Mouse (Mus musculus): ENCODE data around the gene Col6a6. TPM values are rescaled to one million over a fixed set of nuclear protein-coding genes. Genes with fewer than 3 reads are reported as not detected.

The Col6a6 gene
- polyA plus RNA-seq, 1 experiment from 2014 or later: 0.14 TPM

DNA sequence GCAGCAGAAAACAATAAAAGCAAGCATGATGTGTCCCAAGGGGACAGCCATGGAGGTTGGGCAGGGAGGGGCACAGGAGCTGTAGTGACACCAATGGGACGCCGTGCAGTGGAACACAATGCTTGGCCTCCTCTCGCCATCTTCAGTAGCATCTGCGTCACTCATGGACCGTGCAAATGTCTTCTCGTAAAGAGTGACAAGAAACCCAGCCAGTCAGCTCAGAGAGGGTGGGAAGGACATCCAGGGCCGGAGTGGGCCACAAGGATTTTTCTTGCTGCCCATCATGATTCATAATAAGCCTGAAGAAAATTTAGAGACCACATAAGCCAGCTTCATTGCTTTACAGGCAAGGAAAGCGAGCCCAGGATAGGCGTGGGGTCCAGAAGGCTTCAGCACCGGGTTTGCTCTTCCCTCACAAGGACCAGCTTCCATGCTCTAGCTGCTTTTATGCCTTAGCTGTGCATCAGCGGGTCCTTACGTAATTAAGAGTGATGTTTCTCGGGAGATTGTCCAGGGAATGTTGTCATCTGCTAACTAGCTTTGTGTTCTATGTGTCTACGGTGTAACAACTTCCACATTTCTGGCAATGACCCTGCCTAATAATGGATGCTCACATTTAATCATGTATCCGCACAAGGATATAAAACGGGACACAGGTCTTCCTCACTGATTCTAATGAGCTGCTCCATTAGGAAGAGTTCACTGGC, 123.6 kb downstream of the Col6a6 start:
- ATAC-seq (replicated peaks; ENCODE audit: insufficient number of reproducible peaks, low FRiP score, low TSS enrichment, low read depth) (no peak), DNase-seq (ENCODE audit: low spot score) (no peak)
- WGBS: 85% methylated on average over 16 of the region's 16 CpGs

DNA sequence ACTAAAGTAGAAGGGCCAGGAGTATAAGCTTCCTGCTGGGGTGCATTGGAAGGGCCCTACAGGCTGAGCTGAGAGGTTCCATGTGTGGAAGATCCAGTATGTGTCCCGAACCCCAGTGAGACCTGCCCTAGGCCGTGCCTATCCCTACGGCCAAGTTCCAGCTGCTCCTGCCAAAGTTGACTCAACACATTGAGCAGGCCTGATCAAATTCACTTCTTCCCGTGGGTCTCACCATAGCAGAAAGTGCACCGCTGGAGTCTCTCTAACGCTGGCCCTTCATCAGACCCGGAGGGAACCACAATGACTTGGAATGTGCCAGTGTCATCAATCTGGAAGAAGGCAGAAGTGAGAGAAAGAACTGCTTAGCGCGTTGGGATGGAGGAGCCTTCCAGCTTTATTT, 126.0 kb downstream of the Col6a6 start:
- H3K27me3 ChIP-seq (ENCODE audit: control insufficient read depth, insufficient read depth, low read length): no peaks in the 10 kb centered on the region
- no peak for ATAC-seq (replicated peaks; ENCODE audit: insufficient number of reproducible peaks, low FRiP score, low TSS enrichment, low read depth)

More for the DNA sequence above, 123.6 kb downstream of the Col6a6 start:
- H3K4me3 ChIP-seq (ENCODE audit: low read depth, low read length): no peak overlapping the region
- no peaks in the 10 kb centered on the region for H3K4me1 ChIP-seq (ENCODE audit: control insufficient read depth, insufficient read depth, low read length)
- no peak overlapping the region for H3K4me2 ChIP-seq (ENCODE audit: low read depth, low read length)
- H3K27me3 ChIP-seq (ENCODE audit: control insufficient read depth, insufficient read depth, low read length): no peaks in the 10 kb centered on the region
- H3K9me3 ChIP-seq (replicated peaks; ENCODE audit: control insufficient read depth, low read length): no peaks in the 10 kb centered on the region
- no peak overlapping the region for H3K27ac ChIP-seq (replicated peaks; ENCODE audit: low read depth, low read length)
- H3K36me3 ChIP-seq (replicated peaks; ENCODE audit: control insufficient read depth, insufficient read depth, low read depth, low read length): no peaks in the 10 kb centered on the region
- no peak overlapping the region for H3K9ac ChIP-seq (replicated peaks; ENCODE audit: low read length)

DNA sequence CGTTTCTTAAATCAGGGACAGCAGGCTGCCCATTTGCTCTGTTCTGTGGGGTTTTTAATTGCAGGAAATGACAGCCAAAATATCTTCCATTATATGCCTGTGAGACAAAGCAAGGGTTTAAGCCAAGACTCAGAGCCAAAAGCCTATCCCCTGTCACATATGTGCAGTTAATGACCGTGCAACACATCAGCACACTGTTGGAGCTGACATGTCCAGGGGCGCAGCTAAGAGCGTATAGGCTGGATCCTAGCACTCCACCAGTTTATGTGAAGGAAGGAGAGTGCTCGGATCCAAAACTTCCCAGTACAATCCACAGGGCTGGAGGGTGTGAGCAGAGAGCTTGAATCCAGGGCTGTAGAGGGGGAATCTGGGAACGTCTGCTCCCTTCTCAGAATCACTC, 127.3 kb downstream of the Col6a6 start:
- no peak overlapping the region for H3K9ac ChIP-seq (replicated peaks; ENCODE audit: low read length)
- ATAC-seq (replicated peaks; ENCODE audit: insufficient number of reproducible peaks, low FRiP score, low TSS enrichment, low read depth) (0 out of 2 replicates have a peak, but pooled peaks have one; percentile 48), DNase-seq (ENCODE audit: low spot score) (no peak)
- H3K4me1 ChIP-seq (ENCODE audit: control insufficient read depth, insufficient read depth, low read length): no peaks in the 10 kb centered on the region
- no peak overlapping the region for H3K4me2 ChIP-seq (ENCODE audit: low read depth, low read length)
- H3K27me3 ChIP-seq (ENCODE audit: control insufficient read depth, insufficient read depth, low read length): no peaks in the 10 kb centered on the region
- H3K9me3 ChIP-seq (replicated peaks; ENCODE audit: control insufficient read depth, low read length): no peaks in the 10 kb centered on the region
- no peaks in the 10 kb centered on the region for H3K36me3 ChIP-seq (replicated peaks; ENCODE audit: control insufficient read depth, insufficient read depth, low read depth, low read length)
- WGBS: 83% methylated on average over 6 of the region's 6 CpGs
- H3K4me3 ChIP-seq (ENCODE audit: low read depth, low read length): no peak overlapping the region
- no peak overlapping the region for H3K27ac ChIP-seq (replicated peaks; ENCODE audit: low read depth, low read length)

More for the DNA sequence above, 126.0 kb downstream of the Col6a6 start:
- Histone ChIP-seq H3K4me3 (ENCODE audit: low read depth, low read length) (no peak overlapping the region), H3K36me3 (replicated peaks; ENCODE audit: control insufficient read depth, insufficient read depth, low read depth, low read length) (no peaks in the 10 kb centered on the region), H3K9ac (replicated peaks; ENCODE audit: low read length) (no peak overlapping the region), H3K27ac (replicated peaks; ENCODE audit: low read depth, low read length) (no peak overlapping the region), H3K9me3 (replicated peaks; ENCODE audit: control insufficient read depth, low read length) (no peaks in the 10 kb centered on the region), H3K4me2 (ENCODE audit: low read depth, low read length) (no peak overlapping the region), H3K4me1 (ENCODE audit: control insufficient read depth, insufficient read depth, low read length) (no peaks in the 10 kb centered on the region)
- WGBS: 73% methylated on average over 9 of the region's 9 CpGs
- DNase-seq (ENCODE audit: low spot score): no peak

DNA sequence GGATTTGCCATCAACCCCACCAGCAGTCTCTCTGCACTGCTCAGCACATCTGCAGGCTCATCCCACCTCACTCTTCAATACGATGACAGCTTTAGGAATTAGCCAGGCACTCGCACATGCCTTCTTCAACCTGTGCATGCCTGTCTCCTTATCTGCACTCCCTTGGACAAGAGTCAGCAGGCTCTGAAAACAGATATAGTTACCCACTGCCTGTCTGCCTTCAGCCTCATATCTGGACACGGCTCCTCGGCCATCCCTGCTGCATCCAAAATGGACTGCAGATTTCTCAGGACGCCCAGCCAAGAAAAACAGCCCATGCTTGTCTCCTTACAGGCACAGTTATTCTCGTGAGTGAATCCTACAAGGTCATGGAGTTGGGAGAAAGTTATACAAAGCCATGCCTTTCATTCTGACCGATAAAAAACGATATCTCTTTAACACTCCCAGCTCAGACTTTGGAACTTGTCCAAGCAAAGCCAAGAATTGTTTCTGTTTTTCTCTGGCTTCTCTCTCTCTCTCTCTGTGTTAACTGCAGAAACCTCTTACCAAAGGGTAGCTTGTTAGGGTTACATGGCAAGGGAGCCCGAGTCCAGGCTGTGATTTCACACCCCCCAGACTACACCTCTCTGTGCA, 130.1 kb downstream of the Col6a6 start:
- Histone ChIP-seq H3K36me3 (replicated peaks; ENCODE audit: control insufficient read depth, insufficient read depth, low read depth, low read length) (no peaks in the 10 kb centered on the region), H3K9me3 (replicated peaks; ENCODE audit: control insufficient read depth, low read length) (no peaks in the 10 kb centered on the region), H3K27me3 (ENCODE audit: control insufficient read depth, insufficient read depth, low read length) (no peaks in the 10 kb centered on the region), H3K9ac (replicated peaks; ENCODE audit: low read length) (no peak overlapping the region), H3K4me3 (ENCODE audit: low read depth, low read length) (no peak overlapping the region), H3K4me1 (ENCODE audit: control insufficient read depth, insufficient read depth, low read length) (no peaks in the 10 kb centered on the region), H3K4me2 (ENCODE audit: low read depth, low read length) (no peak overlapping the region), H3K27ac (replicated peaks; ENCODE audit: low read depth, low read length) (no peak overlapping the region)
- 77% methylated on average over 9 of the region's 9 CpGs for whole genome bisulfite sequencing
- DNase-seq (ENCODE audit: low spot score) (no peak), ATAC-seq (replicated peaks; ENCODE audit: insufficient number of reproducible peaks, low FRiP score, low TSS enrichment, low read depth) (no peak)

DNA sequence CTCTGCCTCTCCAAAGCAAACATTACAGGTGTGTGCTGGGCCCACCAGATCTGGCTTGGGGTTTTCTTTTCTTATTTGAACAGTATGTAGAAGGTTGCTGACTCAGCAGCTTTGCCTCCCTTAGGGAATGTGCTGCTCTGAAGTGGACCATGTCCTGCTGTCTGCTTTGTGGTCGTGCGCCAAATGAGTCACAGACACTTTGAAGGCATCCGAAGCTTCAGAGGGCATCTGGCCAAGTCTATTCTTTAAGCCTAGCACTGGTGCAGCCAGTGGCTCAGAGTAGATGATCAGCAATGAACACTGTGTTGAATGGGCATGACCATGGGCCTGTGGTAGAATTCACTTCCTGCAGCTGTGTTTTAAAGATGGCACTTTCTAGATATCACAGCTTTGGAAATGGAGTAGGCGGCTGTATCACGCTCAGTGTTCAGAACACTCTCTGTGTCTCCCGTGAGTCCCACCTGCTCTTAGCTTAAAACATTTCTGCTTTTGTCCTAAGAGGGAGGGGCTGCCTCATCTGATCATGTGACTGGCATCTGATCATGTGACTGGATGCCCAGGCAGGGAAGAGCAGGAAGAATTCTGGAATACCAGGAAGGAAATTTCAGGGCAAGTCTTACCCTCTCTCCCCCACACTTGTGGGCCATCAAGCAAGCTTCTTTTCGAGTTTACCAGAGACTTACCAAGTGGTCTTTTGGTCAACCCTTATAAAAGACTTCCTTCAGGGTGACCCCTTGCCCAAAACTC, 131.0 kb downstream of the Col6a6 start:
- Histone ChIP-seq H3K36me3 (replicated peaks; ENCODE audit: control insufficient read depth, insufficient read depth, low read depth, low read length) (no peaks in the 10 kb centered on the region), H3K27me3 (ENCODE audit: control insufficient read depth, insufficient read depth, low read length) (no peaks in the 10 kb centered on the region), H3K9me3 (replicated peaks; ENCODE audit: control insufficient read depth, low read length) (no peaks in the 10 kb centered on the region), H3K4me1 (ENCODE audit: control insufficient read depth, insufficient read depth, low read length) (no peaks in the 10 kb centered on the region), H3K4me3 (ENCODE audit: low read depth, low read length) (no peak overlapping the region), H3K9ac (replicated peaks; ENCODE audit: low read length) (no peak overlapping the region), H3K27ac (replicated peaks; ENCODE audit: low read depth, low read length) (no peak overlapping the region), H3K4me2 (ENCODE audit: low read depth, low read length) (no peak overlapping the region)
- no peak for DNase-seq (ENCODE audit: low spot score)
- no peak for ATAC-seq (replicated peaks; ENCODE audit: insufficient number of reproducible peaks, low FRiP score, low TSS enrichment, low read depth)
- WGBS: 86% methylated on average over 7 of the region's 7 CpGs

DNA sequence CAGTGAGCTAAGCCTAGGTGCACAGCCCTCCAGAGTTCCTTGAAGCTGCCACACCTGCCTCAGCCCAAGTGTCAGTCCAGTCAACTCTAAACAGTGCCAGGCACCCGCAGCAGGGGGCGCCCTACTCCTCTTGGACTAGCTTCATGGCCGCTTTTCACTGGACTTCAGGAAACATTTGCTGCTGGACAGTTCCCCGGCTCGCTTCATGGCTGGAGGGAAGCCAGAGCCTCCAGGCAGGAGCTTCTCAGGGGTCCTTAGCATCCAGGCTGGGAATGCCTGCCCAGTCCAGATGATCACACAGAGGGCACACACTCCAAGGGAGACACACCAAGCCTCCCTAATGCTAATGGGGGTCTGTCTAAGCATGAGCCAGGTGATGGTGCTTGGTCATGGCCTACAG, 134.1 kb downstream of the Col6a6 start:
- DNase-seq (ENCODE audit: low spot score) (peak; percentile 91), ATAC-seq (replicated peaks; ENCODE audit: insufficient number of reproducible peaks, low FRiP score, low TSS enrichment, low read depth) (peak; percentile 57)
- Histone ChIP-seq H3K27ac (replicated peaks; ENCODE audit: low read depth, low read length) (no peak overlapping the region), H3K27me3 (ENCODE audit: control insufficient read depth, insufficient read depth, low read length) (no peaks in the 10 kb centered on the region), H3K4me1 (ENCODE audit: control insufficient read depth, insufficient read depth, low read length) (no peaks in the 10 kb centered on the region), H3K4me2 (ENCODE audit: low read depth, low read length) (no peak overlapping the region), H3K9ac (replicated peaks; ENCODE audit: low read length) (no peak overlapping the region), H3K4me3 (ENCODE audit: low read depth, low read length) (no peak overlapping the region), H3K9me3 (replicated peaks; ENCODE audit: control insufficient read depth, low read length) (no peaks in the 10 kb centered on the region), H3K36me3 (replicated peaks; ENCODE audit: control insufficient read depth, insufficient read depth, low read depth, low read length) (no peaks in the 10 kb centered on the region)
- WGBS: 3% methylated on average over 5 of the region's 5 CpGs

DNA sequence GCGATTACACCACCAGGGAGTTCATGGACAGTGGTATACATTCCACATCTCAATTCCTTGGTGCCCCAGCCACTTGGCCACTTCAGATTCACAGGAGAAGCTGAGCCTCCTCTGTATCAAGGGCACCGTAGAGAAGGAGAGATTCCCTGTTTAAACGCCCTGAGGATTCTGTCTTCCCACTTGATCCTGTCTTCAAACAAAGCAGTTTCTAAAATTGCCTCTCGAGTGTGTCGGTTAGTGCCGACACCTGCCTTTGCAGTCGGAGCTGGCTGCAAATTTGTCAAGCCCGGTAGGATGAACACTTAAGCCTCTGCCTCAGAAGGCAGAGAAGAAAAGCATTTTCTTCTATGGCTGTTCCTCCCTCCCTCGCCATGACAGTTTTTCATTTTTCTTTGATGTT, 134.9 kb downstream of the Col6a6 start:
- no peak for ATAC-seq (replicated peaks; ENCODE audit: insufficient number of reproducible peaks, low FRiP score, low TSS enrichment, low read depth)
- Histone ChIP-seq H3K4me3 (ENCODE audit: low read depth, low read length) (no peak overlapping the region), H3K9ac (replicated peaks; ENCODE audit: low read length) (no peak overlapping the region), H3K27me3 (ENCODE audit: control insufficient read depth, insufficient read depth, low read length) (no peaks in the 10 kb centered on the region), H3K4me1 (ENCODE audit: control insufficient read depth, insufficient read depth, low read length) (no peaks in the 10 kb centered on the region), H3K9me3 (replicated peaks; ENCODE audit: control insufficient read depth, low read length) (no peaks in the 10 kb centered on the region), H3K4me2 (ENCODE audit: low read depth, low read length) (no peak overlapping the region), H3K27ac (replicated peaks; ENCODE audit: low read depth, low read length) (no peak overlapping the region), H3K36me3 (replicated peaks; ENCODE audit: control insufficient read depth, insufficient read depth, low read depth, low read length) (no peaks in the 10 kb centered on the region)
- DNase-seq (ENCODE audit: low spot score): no peak
- 85% methylated on average over 9 of the region's 9 CpGs for WGBS

DNA sequence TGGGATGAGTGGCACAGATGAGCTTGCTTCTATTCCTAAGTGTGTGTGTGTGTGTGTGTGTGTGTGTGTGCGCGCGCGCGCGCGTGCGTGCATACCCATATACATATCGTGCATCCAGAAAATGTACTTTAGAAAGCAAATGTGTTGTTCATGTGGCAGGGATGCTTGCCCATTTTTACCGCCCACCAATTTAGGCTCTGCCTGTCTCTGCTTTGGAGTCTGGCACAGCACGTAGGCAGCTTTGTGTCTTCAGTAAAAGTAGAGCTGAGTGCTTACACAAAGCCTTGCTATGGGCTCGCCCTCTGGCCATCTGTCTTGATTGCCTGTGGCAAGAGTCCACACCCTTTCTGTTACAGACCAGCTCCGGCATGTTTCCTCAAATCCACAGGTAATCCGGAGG, 135.5 kb downstream of the Col6a6 start:
- Histone ChIP-seq H3K36me3 (replicated peaks; ENCODE audit: control insufficient read depth, insufficient read depth, low read depth, low read length) (no peaks in the 10 kb centered on the region), H3K4me2 (ENCODE audit: low read depth, low read length) (no peak overlapping the region), H3K27ac (replicated peaks; ENCODE audit: low read depth, low read length) (no peak overlapping the region), H3K4me3 (ENCODE audit: low read depth, low read length) (no peak overlapping the region), H3K9me3 (replicated peaks; ENCODE audit: control insufficient read depth, low read length) (no peaks in the 10 kb centered on the region), H3K27me3 (ENCODE audit: control insufficient read depth, insufficient read depth, low read length) (no peaks in the 10 kb centered on the region), H3K9ac (replicated peaks; ENCODE audit: low read length) (no peak overlapping the region), H3K4me1 (ENCODE audit: control insufficient read depth, insufficient read depth, low read length) (no peaks in the 10 kb centered on the region)
- WGBS: 93% methylated on average over 14 of the region's 14 CpGs
- ATAC-seq (replicated peaks; ENCODE audit: insufficient number of reproducible peaks, low FRiP score, low TSS enrichment, low read depth) (no peak), DNase-seq (ENCODE audit: low spot score) (no peak)

Data from embryonic facial prominence, embryonic 11.5 days (tissue).